Mouse (Mus musculus) granulocyte monocyte progenitor cell, adult 5-6 weeks (primary cell): ENCODE data around the gene Ppp2r5c. TPM values are rescaled to one million over a fixed set of nuclear protein-coding genes. Genes with fewer than 3 reads are reported as not detected.
A peak's percentile ranks its signal among the peaks of the same experiment; 100 is the strongest.

Source experiments
- ATAC-seq: replicated peaks from 2 replicates; pipeline ENCODE4 v1.8.0; 2016; ENCODE audit warnings: mild to moderate bottlenecking, moderate TSS enrichment, inconsistent platforms; ENCODE audit not compliant: poor library complexity, severe bottlenecking
- total RNA-seq, 2 experiments: library from RNA; stranded (forward) in 1 of 2; stranded (reverse) in 1 of 2; fragments of 200-712, 200-1000 nt in 1 of 2; fragments of >200 nt in 1 of 2; fragmentation: Nextera tagmentation in 1 of 2; gene quantifications; 2 replicates each; pipeline ENCODE4 v1.2.3; 2014 to 2017

Gene Ppp2r5c
- total RNA-seq (2014; fragmentation: Nextera tagmentation) (106 and 113 TPM in 2 replicates), total RNA-seq (2017) (183 and 215 TPM in 2 replicates)

DNA sequence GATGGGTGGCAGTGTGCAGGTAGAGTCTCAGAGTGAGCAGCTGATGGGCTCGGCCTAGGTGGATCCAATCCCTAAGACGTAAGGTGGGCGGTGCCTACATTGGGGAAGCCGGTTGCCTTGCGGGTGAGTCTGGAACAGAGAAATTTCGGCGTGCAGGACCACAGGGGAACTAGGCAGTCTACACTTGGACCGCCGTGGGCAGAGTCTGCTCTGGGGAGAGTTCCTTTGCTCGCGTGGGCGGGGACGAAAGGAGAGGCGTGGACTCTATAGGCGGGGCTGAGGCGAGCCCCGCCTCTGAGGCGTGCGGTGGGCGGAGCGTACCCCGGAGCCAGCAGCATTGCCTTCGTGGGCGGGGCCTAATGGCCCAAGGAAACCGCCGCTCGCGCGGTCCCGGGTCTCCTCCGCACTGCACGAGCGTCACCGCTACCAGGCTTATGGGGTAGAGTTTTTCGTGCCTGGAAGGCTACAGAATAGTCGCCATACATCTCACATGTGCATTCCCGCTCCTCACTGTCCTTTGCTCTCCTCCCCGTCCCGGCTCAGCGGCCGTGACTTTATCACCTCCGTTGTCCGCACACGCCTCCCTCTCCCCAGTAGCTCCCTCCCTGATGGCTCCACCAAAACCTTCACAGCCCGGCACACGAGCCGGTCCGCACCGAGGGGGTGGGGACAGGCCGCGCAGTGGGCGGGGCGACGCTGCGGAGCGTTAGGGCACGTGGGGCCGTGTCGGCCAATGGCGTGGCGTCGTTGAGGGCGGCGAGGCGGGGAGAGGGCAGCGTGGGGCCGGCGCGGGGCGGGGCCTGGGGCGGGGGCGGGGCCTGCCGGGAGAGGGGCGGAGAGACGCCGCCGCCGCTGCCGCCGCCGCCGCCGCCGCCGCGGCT is at the start of gene Ppp2r5c:
TSS of gene Ppp2r5c (plus strand) at position 831 of the 881 bp plus-strand sequence.
- peak; percentile 88 for ATAC-seq

- peak; percentile 92 for ATAC-seq
Measured at GRCm38 (mm10) chr12:110398351-110398750, 48.6 kb upstream of the Ppp2r5c start.

- ATAC-seq, result no peak
Measured at GRCm38 (mm10) chr12:110399161-110399560, 47.8 kb upstream of the Ppp2r5c start.

DNA sequence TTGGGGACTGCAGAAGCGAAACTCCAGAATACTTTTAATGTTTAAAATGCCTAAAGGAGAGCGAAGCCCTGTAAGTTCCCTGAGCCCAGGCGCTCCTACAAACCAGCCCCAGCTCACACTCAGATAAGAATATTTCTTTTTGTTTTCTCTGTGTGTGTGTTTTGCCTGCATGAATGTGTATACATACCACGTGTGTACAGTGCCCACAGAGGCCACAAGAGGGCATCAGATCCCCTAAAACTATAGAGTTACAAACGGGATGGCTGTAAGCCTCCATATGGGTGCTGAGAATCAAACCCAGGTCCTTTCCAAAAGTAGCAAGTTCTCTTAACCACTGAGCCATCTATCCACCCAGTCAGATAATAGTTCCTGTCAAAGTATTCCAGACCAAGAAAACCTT is 46.0 kb upstream of the Ppp2r5c start:
- ATAC-seq, result no peak

- ATAC-seq, result no peak
Measured at GRCm38 (mm10) chr12:110401871-110402270, 45.0 kb upstream of the Ppp2r5c start.

GRCm38 (mm10) chr12:110416244-110416643 is 30.7 kb upstream of the Ppp2r5c start:
- peak; percentile 34; the same call in 1 of the 2 replicates for ATAC-seq

DNA sequence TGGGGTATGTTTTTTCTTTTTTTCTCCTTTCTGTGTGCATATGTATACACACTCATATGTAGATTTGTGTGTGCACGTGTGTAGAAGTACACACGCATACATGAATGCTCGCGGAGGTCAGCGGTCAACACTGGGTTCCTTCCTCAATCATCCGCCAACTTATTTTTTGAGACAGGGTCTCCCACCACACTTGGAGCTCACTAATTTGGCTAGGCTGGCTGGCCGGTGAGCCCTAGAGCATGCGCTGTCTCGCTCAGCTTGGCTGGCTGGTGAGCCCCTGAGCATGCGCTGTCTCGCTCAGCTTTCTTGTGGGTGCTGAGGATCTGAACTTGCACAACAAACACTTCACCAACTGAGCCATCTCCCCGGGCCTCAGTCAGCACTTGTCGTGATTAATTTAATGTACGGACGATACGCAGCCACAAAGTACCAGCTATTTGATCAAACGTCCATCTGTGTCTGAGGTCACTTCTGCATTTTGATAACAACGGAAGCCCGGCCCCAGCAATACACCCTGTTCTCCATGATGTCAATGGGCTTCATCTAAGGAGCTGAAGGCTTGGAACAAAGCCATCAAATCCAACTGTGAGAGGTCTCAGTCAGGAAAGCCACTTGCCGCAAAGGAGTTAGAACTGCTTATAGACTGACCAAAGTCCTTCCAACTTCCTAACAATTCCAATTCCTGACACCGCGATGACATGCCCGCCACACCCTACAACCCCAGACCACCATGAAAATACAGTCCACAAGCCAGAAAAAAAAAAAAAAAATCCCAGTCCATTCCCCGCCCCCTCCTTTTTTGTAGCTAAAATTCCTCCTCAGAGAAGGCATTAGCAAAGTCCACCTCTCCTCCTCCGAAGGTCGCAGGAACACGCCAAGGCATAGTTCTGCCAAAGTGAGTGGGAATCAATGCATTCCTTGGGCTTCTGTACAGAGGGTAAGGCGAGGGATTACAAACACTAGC is 29.6 kb upstream of the Ppp2r5c start:
- peak; percentile 78 for ATAC-seq

GRCm38 (mm10) chr12:110417987-110418734 is 28.8 kb upstream of the Ppp2r5c start:
- ATAC-seq, result peak; percentile 28

- peak; percentile 55; the same call in 1 of the 2 replicates for ATAC-seq
Measured at GRCm38 (mm10) chr12:110418735-110419350, 28.1 kb upstream of the Ppp2r5c start.

DNA sequence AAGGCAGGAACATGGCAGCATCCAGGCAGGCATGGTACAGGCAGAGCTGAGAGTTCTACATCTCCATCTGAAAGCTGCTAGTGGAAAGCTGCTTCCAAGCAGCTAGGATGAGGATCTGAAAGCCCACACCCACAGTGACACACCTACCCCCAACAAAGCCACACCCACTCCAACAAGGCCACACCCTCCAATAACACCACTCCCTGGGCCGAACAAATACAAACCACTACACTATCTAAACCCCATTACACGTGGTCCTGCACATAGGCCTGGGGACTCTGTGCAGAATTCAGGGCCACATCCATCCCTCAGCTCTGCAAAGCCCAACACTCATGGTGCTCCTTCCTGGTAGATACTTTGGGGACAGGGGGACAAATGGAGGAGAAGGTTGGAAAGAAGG is 27.0 kb upstream of the Ppp2r5c start:
- ATAC-seq, result no peak

GRCm38 (mm10) chr12:110421361-110421760 is 25.6 kb upstream of the Ppp2r5c start:
- ATAC-seq, result no peak

GRCm38 (mm10) chr12:110424008-110424704 is 22.8 kb upstream of the Ppp2r5c start:
- ATAC-seq, result no peak

DNA sequence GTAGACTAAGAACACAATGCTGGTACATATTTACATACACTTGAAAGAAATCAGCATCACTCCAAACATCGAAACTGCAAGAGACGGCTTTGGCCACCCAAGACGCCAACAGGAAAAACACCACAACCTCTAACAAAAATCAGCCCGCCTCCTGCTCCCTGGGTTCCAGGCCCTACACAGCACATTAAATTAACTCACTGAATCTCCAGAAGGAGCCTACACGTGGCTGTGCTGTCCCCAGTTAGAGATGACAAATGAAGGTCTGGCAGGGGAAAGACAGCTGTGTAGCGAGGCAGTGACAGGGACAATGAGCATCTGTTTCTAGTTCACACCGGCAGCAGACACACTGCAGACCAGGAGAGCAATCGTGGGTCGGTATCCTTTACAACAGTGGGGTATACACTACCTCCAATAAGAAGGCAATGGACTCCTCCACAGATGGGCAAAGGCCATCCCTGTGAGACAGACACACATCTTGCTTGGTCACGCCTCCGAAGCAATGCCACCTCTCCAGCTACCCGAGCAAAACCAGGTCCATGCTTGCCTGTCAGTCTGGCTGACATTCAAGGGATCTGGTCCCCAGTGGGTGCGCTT is 20.4 kb upstream of the Ppp2r5c start:
- ATAC-seq, result no peak

- peak; percentile 42 for ATAC-seq
Measured at GRCm38 (mm10) chr12:110429340-110429973, 17.5 kb upstream of the Ppp2r5c start.

DNA sequence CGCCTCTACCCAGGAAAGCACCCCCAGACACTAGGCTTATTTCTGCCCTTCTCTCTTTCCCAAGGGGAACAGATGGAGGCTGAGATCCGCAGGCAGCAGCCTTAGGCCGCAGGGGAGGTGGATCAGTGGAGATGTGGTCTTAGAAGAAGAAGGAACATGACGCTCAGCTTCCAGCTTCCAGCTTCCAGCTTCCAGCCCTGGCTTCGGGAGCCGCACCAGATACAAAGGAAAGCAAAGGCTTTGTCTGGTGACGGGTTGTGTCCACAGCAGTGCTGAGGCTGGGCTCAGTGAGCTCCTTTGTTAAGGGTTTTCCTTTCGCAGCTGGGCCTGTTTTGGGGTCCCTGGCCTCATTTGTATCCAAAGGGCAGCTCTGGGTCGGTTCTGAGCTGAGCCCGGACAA is 16.9 kb upstream of the Ppp2r5c start:
- ATAC-seq, result no peak

GRCm38 (mm10) chr12:110431805-110432204 is 15.1 kb upstream of the Ppp2r5c start:
- no peak for ATAC-seq

- peak; percentile 95 for ATAC-seq
Measured at GRCm38 (mm10) chr12:110436638-110437366, 10.1 kb upstream of the Ppp2r5c start.

- peak; percentile 25 for ATAC-seq
Measured at GRCm38 (mm10) chr12:110437367-110437703, 9.6 kb upstream of the Ppp2r5c start.
